Mouse (Mus musculus): ENCODE results near the gene Mslnl. TPM values are rescaled to one million over a fixed set of nuclear protein-coding genes. Genes with fewer than 3 reads are reported as not detected.
"Not testable (repeated sequence)": the region's sequence is repeated elsewhere in the genome, so short reads cannot be mapped to it uniquely, and the experiment has no call there.

Gene Mslnl
- under 1 TPM; 0.09 to 0.52 (median 0.30) TPM for total RNA-seq (2022)

DNA sequence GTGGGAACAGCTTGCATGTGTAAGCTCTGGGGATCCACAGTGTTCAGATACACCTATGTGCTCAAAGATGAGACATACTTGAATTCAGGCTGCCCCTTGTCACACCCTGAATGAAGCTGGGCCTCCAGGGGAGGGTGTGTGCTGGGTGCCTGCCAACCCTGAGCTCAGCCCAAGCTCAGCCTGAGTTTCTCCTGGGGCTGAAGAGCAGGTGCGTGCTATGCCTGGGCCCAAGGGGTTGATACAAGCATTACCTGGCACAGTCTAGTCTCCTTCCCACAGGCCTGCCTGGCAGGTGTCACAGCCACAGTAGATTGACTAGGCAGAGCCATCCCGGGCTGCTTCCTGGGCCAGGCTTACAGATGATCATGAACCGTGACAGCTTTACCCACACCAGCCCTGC is at the start of gene Mslnl:
TSS of gene Mslnl (plus strand) at position 298 of the 400 bp plus-strand sequence.
- no peak for DNase-seq

DNA sequence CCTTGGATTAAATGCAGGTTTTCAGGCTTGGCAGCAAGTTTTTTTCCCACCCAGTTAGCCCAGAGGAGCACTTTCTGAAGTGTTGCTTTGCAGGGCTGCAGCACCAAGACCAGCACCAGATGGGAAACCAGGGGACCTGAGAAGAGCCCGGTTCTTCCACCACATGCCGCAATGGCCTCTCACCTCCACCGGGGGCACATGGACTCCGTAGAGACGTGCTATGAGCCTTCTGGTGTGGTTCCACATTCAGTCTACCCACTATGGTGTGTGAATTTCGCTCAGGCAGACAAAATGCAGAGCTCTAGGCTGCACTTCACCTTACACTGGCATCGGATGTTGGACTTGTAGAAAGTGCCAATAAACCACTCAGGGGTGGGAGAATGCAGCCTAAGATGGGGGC is 49.5 kb upstream of the Mslnl start:
- DNase-seq, result no peak

DNA sequence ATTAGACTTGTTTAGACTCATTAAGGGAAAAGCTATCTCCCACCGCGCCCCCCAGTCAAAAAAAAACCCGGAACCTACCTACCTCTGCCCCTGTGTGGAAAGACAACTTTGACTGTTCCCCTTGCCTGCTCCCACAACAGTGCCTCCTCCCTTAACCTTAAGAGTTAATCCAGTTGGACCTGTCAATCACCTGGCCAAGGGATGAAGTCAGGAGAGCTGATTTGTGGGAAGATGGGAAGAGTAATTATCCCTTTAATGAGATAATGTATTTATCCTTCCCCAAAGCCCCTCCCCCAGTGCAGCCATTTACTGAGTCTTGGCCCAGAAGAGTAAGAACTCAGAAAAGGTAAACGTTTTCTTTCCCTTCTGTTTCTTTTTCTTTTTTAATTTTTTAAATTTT is 46.9 kb upstream of the Mslnl start:
- no peak for DNase-seq

DNA sequence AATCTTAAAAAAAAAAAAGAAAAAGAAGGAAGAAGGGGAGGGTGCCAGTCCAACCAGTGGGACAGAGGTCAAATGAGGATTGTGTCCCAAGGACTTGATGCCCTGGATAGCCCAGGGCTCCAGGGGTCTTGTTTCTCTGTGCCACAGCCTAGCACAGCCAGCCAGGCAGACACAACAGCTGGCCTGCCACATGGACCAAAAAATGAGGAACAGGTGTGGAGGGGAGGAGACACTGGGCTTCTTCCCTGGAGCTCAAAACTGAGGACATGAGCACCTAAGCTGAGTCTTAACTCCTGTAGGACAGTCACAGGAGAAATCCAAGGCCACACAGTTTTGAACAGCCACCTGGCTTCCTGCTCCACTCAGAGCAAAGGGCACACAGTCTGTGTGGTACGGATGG is 39.6 kb upstream of the Mslnl start:
- no peak for DNase-seq

DNA sequence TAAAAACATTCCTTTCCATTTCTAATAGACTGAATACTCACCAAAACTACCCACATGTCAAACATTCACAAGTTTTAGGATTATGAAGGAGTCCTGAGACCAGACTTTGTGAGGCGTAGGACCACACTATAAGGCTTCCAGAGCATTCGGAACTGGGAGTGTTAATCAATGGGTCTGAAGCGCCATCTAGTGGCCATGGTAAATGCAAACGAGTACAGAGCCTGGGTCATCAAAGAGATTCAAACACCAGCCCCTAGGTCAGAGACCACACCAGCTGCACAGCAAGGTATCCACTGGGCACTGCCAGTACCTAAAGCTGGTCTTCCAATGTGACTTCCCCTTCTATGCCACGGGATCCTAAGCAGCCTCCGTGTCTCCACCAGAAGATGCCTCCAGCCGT is 37.4 kb upstream of the Mslnl start:
- peak; percentile 33 for DNase-seq

DNA sequence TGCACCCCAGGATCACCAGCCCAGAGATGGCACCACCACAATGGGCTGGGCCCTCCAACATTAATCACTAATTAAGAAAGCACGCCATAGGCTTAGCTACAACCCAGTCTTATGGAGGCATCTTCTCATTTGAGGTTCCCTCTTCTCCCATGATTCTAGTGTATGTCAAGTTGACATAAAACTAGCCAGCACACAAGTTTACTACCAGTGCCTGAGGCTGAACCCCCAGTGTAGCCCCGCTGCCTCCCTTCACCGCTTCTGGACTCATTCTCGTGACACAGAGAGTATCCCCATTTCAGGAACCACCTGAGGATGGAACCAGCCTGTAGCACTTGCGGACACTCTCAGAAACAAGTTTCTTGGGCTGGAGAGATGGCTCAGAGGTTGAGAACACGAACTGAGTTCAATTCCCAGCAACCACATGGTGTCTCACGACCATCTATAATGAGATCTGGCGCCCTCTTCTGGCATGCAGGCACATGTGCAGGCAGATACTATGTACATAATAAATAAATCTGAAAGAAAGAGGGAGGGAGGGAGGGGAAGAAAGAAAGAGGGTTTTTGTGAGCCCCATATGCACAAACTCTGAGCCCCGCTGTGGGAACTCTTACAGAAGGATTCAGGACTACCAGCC is 34.9 kb upstream of the Mslnl start:
- DNase-seq, result no peak

DNA sequence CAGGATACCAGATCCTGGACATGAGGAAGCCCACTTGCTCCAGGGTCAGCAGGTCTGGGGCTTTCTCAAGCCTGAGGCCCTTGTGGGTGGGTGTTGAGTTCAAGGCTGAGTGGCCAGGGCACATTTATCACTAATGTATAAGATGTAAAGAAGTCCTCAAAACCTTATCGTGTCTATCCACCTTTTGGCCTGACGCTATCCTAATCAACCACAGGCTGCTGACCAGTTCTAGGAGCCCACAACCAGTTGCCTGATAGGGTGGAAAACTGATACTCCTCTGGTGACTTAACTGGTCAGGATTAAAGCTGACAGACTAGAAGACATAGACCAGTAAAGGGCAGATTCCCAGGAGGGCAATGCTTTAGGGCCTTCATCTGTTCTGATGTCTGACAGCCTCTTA is 25.8 kb upstream of the Mslnl start:
- DNase-seq, result no peak

DNA sequence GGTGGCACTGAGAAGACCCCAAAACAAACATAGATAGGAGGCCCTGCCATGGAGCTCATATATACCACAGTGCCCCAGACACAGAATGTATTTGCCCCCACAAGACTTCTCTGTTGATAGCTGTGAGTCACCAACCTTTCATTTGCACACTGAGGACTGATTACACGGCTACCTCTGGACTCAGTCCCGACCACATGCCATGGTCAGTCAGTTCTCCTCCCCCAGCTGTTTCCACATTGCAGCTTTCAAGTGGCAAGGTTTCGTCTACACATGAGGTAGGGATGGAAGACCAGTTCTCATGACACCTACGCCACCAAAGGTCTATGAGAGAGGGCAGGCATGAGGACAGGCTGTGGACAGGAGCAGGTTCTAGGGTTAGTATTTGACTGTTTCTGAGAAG is 24.7 kb upstream of the Mslnl start:
- no peak for DNase-seq

DNA sequence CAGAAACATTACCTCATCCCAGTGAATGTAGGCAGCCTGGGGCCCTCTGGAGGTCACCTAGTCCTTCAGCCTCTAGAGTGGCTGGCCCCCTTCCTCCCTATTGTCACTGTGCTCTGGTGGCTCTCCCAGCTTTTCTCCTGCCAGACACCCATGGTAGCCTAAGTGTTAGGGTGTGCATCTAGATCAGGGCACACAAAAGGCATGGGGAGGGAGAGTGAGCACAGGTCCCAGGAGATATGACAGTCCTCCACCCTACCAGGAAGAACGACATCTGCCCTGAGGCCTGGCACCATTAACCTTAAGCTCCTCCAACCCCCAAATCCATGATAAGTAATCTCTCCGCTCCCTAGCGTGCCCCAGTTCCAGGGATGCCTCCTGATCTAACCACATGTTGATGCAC is 20.2 kb upstream of the Mslnl start:
- DNase-seq, result no peak

DNA sequence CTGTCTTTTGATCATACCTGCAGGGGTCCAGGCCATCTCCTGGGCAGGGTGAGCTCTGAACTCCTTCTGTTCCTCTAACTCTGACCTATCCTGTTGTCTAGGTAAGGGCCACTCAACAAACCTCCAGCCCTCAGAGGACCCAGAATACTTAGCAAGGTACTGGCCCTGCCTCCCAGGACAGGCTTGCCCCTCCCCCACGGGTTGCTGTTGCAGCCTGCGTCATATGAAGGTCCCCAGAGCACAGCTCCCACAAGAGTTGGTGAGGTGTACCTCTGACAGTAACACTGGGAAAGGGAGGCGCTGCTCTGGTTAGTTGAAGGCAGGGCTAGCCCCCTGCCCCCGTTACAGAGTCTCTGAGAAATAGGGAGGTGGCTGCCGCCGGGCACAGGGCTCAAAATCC is 19.7 kb upstream of the Mslnl start:
- DNase-seq, result no peak

DNA sequence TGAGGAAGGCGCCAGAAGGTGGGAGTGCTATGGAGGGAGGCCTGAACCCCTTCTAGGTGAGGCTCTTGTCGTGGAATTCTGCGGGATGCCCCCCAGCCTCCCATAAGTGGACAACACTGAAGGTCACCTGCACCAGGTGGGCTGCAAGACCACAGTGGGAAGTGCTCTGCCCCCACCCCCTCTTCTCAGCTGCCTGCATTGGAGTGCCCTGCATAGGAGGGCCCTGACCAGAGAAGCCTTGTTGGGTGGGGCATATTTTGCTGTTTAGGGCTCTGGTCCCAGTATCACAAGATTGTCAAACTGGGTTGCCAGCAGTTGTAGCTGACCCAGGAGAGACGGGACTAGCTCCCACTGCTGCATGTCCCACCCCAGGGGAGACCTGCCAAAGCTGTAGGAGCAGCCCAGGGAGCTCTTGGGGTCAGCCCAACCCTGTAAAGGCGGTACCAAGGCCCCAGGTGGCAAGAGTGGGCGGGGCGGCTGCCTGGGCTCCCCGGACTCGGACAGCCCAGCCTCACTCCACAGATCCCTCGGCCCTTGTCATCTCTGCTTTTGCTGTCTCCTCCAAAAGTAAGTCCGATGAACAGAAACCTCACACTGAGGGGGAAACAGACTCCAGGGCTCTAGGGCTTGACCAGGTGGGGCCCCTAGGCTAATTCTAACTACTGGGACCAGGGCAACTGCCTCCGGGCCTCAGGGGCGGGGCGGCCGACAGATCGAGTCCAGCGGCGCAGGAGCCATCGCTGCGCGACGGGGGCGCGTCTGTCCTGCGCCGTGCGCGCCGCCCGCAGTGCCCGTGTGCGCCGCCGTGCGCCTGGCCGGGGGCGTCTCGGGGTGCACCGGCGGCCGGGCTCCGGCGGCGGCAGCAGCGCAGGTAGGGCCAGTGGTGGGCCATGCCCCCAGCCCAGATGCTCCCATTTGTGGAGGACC is 18.9 kb upstream of the Mslnl start, which contains the start of gene Gng13:
TSS of gene Gng13 (plus strand) at position 461 of the 927 bp plus-strand sequence.
- DNase-seq, result no peak

DNA sequence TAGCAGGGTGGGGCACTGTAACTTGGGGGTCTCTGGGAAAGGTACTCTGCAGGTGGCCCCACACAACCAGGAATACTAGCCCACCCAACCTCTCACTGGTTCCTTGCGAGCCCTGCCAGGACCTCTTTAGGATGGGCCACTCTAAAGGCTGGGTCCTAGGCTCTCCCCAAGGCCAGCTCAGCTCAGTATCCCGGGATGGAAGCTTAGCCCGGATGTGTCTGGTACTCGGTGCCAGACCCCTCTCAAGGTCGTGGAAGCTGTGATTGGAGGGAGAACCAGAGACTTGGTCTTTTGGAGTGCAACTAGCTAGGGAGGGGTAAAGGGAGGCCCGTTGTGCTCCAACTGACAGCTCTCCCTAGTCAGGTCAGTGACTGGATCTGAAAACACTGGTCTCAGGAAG is 18.2 kb upstream of the Mslnl start:
- no peak for DNase-seq

DNA sequence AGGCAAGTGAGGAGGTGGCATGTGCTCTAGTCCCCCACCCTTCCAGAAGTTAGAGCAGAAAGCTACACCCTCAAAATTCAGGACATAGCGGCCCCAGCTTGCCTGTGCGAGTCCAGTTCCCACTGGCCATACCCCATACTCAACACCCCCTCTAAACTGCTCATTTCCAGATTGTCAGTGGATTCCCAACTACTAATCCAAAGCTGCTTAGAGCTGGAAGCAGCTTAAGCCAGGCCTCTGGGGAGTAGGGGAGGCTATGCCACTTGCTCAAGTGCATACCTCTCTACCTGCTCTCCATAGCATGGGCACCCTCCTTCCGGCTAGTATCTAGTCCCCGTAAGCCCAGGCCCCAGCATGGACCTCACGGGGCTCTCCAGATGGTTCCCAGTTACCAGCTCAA is 14.4 kb upstream of the Mslnl start:
- DNase-seq, result no peak

DNA sequence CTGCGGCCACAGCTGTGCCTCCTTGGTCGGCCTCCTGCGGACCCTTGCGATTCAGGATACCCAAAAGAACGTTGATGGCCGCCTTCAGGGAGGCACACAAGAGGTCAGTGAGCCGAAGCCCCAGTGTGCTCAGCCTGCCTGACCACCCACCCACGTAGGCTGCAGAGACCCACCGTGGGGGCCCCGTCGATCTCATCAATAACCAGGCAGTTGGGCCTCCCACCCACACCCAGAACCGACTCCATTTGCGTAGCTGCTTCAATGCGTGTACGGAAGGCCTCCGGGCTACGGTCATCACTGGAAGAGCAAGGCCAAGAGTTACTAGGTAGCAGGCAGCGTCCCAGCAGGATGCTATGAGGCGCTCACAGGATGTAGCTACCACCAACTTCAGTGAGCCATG is 12.4 kb upstream of the Mslnl start:
- no peak for DNase-seq

DNA sequence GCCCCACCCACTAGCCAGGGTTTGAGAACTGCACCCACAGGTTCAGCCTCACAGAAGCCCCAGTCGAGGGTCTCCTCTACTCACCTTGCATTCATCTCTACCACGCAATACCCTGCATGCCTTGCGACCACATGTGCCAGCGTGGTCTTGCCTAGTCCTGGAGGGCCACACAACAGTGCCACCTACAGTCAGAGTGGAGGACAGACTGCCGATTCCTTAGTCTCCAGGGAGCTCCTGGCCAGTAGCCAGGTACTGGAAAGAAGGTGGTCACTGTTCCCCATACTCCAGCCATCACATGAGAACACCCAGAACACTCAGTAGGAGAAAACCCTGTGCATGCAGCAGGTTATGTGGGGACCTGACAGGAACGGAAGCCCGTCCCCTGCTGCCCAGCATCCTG is 11.9 kb upstream of the Mslnl start:
- DNase-seq, result no peak

DNA sequence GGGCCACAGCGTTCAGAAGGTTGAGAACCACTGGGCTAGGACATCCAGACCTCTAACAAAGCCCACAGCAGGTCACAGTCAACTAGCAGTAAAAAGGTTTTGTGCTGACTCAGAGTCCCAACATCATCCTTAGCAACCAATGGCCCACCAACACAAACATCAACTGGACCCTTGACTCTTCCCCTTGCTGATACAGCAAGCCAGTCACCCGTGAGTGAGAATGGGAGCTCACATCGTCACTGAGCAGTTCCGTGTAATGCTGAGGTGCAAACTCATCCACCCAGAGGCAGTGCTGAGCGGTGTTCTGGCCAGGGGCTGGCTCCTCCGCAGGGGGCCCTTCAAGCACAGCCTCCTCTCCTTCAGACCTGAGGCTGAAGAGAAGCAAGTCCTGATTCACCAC is 10.6 kb upstream of the Mslnl start:
- DNase-seq, result no peak

DNA sequence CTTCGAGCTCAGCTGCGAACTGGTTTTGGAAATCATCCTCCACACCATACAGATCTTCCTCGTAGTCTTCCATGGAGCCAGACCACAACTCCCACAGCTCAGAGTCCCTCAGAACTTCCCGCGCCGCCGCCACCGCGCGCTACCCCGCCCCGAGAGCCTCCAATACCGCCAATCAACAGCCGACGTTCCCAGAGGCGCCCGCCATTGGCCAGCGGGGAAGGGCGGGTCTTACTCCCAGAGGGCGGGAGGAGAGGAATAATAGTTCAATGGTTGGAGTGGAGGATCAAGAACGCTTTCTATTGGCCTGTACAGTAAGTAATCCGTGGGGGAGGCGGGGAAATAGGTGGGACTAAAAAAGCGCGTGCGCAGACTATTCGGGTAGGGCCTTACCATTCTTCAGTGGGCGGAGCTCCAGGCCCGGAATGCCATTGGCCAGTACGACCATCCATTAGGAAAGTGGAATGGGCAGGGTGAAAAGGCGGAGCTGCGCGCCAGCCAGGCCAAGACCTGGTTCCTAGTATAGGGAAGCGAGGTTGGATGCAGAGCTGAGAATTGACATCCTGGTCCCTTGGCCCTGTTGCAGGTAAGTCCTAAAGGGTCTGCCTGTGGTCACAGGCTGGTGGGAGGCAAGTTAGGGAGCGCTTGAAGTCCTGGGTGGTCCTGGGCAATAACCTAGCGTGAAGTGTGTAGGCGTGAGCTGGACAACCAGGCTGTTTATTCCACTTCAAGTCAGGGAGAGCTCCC is 8.4 kb upstream of the Mslnl start, which contains the start of the genes Chtf18 and Rpusd1:
TSS of gene Chtf18 (minus strand) at position 155 of the 744 bp plus-strand sequence.
TSS of gene Rpusd1 (plus strand) at position 406 of the 744 bp plus-strand sequence.
- peak; percentile 100 for DNase-seq

DNA sequence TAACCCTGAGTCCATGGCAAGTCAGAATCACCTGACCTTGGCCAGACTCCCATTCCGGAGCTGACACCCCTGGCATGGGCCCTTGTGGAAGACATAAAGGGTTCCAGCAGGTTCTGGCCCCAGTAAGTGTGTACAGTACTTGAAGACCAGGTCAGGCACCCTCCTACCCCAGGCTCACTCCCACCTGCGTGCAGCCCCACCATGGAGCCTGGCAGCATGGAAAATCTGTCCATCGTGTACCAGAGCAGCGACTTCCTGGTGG is 7.9 kb upstream of the Mslnl start:
- DNase-seq, result no peak

DNA sequence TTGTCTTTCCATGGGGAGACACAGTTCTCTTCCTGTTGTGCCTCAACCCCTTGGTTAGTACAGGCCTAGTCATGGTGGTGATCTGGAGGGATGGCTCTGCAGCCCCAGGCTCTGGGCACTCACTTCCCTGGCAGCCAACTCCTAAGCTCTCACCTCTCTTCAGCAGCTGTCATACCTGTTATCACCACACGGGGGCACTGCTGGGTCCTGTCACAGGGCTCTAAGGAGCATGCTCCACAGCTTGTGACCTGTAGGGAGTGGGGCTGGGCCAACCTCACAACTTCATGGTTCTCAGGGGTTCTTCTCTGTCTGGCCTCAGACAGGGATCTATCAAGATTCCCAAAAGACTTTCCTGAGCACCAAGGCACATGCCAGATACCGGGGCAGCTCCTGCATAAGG is 3.8 kb upstream of the Mslnl start:
- DNase-seq, result peak; percentile 73

DNA sequence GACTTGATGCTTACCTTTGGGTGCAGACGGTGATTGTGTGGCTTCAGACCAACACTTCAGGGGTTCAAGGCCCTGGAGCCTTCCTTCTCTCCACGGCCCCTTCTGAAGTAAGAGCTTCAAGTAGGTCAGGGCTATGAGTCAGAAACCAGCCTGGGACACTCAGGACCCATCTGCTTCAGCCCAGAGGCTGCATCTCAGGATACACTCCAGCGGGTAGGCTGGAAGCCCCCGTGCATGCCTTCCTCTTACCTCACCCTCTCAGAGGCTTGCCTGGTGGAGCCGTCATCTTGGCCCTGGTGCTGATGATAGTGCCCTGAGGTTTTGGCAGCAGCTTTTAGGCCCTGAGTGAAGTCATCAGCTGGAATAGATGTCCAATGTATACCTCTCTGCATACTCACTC is 596 bp upstream of the Mslnl start:
- DNase-seq, result peak; percentile 30

DNA sequence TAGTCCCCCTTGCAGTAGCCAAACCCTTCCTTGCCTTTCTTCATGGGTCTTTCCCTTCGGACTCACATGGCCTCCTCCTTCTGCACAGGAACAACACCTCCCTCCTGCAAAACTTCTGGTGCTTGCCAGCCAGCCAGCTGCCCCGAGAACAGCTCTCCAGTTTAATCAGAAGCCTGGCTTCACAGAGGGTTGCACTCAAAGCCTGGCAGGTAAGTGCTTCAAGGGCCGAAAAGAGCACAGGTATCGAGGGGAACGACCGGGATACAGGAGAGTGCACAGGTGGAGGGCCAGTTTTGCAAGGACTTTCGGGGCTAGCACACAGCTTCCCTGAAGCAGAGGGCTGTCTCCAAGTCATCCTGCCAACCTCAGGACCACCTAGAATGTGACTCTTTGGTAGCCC is 3.0 kb downstream of the Mslnl start:
- DNase-seq, result no peak

DNA sequence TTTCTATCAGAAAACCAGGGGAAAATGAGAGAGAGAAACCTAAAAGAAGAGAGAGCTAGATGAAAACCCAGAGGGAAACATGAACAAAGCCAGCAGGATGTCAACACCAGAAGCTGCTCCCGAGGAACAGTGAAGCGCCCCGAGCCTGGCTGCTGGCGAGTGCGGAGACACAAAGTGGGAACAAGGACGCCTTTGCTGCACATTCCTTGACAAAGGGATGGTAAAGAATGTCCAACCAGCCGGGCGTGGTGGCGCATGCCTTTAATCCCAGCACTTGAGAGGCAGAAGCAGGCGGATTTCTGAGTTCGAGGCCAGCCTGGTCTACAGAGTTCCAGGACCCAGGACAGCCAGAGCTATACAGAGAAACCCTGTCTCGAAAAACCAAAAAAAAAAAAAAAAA is 5.6 kb downstream of the Mslnl start:
- DNase-seq, result not testable (repeated sequence)

DNA sequence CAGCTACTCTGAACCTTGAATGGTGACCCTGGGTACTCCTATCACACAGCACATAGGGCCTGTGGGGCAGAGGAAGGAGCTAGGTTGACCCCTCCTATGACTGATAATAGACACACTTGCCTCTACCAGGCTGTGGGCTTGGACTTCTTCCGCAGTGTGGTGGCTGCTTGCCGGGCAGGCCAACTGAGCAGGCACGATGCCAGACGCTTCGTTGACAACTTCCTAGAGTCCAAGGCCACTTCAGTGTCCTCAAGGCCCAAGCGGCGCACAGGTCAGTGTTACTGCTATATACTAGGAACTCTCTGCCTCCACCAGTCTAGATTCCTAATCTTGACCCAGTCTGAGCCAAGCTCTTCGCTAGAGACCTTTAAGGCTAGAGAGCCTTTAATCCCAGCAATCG is 8.0 kb downstream of the Mslnl start:
- DNase-seq, result peak; percentile 75

All from adrenal gland, adult 8-10 months (tissue).